Mouse (Mus musculus): ENCODE results near the gene Ccndbp1.
"Not testable (repeated sequence)": the region's sequence is repeated elsewhere in the genome, so short reads cannot be mapped to it uniquely, and the experiment has no call there.

Gene Ccndbp1

DNA sequence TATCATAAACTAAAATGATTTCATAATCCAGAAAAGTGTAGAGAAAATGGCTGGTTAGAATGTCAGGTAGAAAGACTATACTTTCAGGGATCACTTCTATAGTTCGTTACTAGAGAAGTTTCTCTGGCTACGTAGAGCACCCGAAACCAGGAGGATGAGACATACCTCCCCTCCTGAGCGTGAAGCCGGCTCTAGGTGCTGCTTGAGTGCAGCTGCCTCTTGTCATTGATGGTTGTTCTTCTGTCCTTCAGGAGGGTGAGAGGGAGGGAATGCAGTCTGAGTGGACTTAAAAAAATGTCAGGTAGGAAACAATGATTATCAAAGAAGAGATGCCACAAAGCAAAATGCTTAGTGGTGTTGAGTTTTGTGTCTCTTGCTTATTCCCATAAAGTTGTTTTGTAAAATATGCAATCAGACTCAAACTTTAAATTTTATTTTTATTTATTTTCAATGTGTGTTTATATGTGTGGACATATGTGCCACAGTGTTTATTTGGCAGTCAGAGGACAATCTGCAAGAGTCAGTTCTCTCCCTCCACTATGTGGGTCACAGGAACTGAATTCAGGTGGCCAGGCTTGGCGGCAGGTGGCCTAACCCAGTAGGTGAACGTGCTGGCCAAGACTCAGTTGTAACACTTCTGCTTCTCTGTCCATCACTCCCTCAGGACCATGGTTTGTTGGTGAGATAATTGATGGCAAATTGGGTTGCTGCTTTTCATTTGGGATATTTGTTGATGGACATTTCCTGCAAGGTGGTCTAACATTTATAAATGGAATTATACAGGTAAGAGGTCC lies 4.0 kb upstream of the Ccndbp1 start:
- no peak for DNase-seq

DNA sequence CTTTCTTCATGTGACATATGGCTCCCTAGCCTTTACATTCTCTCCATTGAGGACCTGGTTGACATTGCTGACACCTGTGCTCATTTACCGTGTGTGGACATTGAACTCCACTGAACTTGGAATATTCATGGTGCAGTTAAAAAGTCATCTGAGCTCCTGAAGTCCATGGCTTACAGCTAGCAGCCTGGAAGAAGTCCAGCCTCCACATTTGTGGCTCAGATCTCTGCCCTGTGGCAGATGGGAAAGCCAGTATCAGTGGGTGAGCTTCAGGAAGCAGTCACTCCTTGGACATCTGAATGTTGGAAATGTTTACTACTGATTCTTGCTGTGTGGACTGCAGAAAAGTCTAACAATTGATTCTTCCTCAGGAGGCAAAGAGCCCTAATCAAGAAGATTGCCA lies 1.2 kb upstream of the Ccndbp1 start:
- peak; percentile 29 to 43 for DNase-seq

DNA sequence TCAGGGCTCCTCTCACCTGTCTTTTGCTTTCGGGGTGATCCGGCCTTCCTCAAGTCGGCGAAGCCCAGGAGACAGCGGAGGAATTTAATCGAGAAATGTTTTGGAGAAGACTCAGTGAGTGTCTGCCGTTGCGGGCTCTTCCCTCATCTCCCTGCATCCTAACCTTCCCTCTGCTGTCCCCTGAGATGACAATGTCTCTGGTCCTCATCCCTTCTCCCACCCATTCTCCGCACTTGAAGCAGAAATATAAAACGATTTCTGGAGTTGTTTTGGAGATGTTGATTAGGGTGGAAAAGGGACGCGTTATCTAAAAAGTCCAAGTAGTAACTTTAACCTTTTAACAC lies 433 bp downstream of the Ccndbp1 start:
- DNase-seq = no peak

- no peak for DNase-seq
These were observed 971 bp downstream of the Ccndbp1 start for GRCm38 (mm10) chr2:121009071-121009677.

DNA sequence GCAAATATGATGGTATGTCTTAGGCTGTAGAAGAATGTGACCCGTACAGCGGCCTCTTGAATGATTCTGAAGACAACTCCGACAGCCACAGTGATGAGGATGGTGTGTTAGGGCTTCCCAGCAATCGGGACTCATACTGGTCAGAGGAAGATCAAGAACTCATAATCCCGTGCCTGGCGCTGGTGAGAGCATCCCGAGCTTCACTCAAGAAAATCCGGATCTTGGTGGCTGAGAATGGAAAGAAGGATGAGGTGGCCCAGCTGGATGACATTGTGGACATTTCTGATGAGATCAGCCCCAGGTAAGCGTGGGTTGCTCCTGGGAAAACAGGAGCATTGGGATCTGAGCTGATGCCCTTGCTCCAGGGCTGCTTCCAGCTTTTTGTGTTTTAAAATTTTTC lies 4.5 kb downstream of the Ccndbp1 start:
- DNase-seq = no peak

GRCm38 (mm10) chr2:121015507-121015906 lies 7.3 kb downstream of the Ccndbp1 start:
- no peak for DNase-seq

DNA sequence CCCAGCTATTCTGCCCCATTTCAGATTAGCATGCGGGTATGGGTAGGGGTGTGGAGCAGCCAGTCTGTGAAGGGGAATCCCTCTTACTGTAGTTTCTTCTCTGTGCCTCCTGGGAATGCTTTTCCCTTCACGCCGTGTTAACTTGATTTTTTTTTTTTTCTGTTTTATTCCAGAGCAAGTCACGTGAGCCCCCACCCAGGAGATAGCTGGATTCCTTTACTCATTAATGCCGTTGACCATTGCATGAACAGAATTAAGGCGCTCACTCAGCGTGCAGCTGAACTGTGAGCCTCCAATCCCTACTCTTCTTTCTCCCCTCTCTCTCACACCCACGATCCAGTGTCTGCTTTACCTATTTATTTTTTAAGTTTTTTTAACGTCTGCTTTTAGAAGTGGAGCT lies 8.0 kb downstream of the Ccndbp1 start:
- DNase-seq = peak; percentile 69 to 77

- no peak for DNase-seq
These were observed 8.9 kb downstream of the Ccndbp1 start for GRCm38 (mm10) chr2:121017151-121017550.

GRCm38 (mm10) chr2:121022918-121023317 lies 14.7 kb downstream of the Ccndbp1 start:
- peak; percentile 42 to 43 for DNase-seq

DNA sequence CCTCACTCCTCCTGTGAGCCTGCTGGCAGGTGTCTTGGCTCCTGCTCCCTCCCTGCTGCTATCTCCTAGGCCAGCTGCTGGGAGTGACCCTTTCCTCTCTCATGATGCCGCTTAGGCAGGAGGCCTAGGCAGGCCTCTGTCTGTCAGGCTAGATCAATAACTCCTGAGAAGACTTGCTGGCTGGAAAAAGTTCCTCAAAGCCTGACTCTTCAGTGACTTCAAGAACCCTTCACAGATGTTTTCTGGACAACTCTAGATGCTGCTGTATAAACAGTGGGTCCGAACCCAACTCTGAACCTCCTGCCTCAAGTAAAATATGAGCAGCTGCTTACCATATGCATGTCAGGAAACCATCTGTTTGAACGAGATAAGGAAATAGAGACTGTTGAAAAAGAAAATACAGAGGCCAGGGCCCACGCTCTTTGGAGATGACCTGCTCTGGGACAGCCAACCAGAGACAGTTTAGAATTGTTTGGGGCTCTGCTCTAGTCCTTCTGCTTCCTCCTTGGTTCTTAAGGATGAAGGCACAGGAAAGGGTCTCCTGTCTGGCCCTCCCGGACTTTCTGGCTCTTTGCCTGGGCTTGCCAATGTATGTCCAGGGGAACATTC lies 28.6 kb downstream of the Ccndbp1 start, which contains the start of gene Epb42:
Gene Epb42 (minus strand): TSS at position 340 of the 609 bp plus-strand sequence.
- DNase-seq = no peak

DNA sequence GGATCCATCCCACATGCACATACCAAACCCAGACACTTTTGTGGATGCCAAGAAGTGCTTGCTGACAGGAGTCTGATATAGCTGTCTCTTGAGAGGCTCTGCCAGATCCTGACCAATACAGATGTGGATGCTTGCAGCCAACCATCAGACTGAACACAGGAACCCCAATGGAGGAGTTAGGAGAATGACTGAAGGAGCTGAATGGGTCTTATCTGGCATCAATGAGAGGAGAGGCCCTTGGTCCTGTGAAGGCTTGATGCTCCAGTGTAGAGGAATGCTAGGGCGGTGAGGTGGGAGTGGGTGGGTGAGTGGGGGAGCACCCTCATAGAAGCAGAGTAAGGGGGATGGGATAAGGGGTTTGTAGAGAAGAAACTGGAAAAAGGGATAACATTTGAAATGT lies 30.6 kb downstream of the Ccndbp1 start:
- DNase-seq = not testable (repeated sequence)

DNA sequence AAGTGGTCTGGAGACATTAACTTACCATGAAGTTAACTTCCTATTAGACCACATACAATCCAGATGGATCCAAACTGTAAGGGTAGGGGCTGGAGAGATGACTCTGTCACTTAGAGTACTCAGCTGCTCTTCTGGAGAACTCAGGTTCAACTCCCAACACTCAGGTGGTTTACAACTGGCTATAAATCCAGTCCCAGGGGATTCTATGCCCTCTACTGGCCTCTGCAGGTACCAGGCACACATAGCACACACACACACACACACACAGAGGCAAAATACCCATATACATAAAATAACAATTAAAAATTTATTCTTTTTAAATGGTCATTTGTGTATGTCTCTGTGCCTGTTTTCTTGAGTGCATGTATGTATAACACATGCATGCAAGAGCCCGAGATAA lies 31.2 kb downstream of the Ccndbp1 start:
- DNase-seq = no peak

DNA sequence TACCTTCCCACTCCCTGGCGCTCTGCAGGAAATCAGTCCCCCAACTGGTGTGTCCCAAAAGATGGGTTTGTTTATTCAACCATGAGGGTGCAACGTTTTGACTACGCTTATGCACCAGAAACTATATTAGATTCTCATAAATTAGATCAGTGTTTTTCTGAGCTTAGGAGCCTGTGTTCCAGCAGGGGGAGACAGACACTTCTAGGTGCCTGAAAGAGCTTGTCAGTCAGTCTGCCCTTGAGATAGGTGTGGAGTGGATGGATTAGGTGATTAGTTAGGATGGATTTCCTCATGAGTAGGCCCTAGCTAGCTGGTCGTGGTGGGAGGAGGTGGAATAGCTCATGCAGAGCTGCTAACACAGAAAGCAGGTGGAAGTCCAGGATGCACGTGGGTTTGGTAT lies 32.9 kb downstream of the Ccndbp1 start:
- DNase-seq = peak; percentile 58 to 72

GRCm38 (mm10) chr2:121045653-121046052 lies 37.5 kb downstream of the Ccndbp1 start:
- no peak for DNase-seq

DNA sequence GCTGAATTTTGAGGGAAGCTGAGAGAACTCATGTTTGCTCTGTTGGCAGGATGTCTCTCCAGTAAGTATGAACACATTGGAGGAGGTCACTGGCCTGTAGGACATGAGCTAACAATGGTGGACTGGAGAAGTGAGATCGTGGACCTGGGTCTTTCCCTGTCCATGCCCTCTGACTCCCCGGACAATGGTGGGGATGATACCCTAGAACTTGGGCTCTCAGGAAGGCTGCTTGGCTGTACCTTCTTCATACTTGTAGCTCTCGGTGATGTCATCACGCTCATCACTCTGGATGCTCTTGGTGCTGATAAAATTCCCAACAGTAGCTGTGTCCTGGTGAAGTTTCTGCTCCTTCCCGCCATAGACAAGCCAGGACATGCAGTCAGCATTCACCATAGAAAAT lies 44.0 kb downstream of the Ccndbp1 start:
- DNase-seq = no peak

GRCm38 (mm10) chr2:121054060-121054459 lies 45.9 kb downstream of the Ccndbp1 start:
- no peak for DNase-seq

DNA sequence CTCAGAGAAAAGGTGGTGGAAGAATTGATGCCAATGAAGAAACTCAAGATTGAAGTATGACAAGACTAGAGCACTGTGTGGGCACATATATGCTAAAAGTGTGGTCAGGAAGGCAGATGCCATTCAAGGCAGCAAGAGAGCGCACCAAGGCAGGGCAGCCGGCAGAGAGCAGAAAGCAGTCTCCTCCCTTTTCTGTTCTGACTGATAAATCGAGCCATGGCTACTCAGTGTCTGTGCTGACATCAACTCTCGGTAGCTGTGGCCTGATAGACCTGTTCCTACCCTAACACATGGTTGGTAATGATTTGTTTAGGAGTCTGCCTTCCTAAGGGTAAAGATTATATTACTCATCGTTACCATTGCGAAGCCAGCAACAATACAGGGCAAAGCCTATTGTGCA lies 47.7 kb downstream of the Ccndbp1 start:
- no peak for DNase-seq

GRCm38 (mm10) chr2:121057997-121058396 lies 49.8 kb downstream of the Ccndbp1 start:
- DNase-seq = no peak

- DNase-seq = no peak
These were observed 53.1 kb downstream of the Ccndbp1 start for GRCm38 (mm10) chr2:121061315-121061714.
